ENCODE assay signal across 8 mouse cellular contexts in the genomic region with DNA sequence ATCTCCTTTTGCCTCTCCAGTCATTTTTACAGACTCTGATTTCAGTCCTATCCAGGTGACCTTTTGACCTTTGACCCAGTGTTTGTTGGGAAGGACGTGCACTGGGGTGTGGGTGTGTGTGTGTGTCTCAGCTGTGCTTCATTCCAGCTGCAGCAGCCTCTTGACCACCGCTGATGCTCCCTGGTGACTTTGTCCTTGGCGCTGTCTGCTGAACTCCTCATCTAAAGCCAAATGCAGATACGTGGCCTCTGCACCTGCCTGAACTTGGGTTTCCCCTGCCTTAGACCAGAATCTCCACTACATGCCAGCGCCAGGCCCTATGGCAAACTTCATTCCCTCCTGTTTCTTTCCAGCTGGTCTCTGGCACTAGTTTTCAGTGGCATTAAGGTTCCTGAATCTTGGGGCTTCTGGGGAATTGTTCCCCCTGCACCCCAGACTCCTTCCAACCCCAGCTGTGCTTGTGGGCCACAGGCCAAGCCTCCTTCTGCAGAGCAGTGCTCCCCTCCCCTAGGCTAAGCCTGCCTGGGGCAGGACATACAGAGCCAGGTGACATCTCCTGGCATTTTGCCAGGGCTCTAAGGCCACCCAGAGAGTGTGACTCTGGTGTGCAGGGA. TPM values are rescaled to one million over a fixed set of nuclear protein-coding genes. Genes with fewer than 3 reads are reported as not detected.
DNase-seq lines count a peak whose midpoint lies in the region; ATAC-seq and TF ChIP-seq lines count a peak whose summit lies in the region.

No protein-coding gene starts in this region.

- intact Hi-C loops in left cerebral cortex, adult 2 months (cut with DNase I): no loop called here
- intact Hi-C loops in gastrocnemius, postnatal 14 days (cut with DNase I; ENCODE audit: low total_unique reads): no loop called here

- H3K4me1 ChIP-seq in brown adipose tissue, adult 24 weeks (ENCODE audit: control insufficient read depth, insufficient read depth, insufficient read length, low read length): peaks cover 82% of the 10 kb centered on the region
- peaks cover 94% of the 10 kb centered on the region for H3K4me1 ChIP-seq in stomach, embryonic 14.5 days (ENCODE audit: control insufficient read depth, insufficient read depth, low read length)

- ATAC-seq in stomach, embryonic 14.5 days (ENCODE audit: insufficient number of reproducible peaks, insufficient read depth, low FRiP score, low read depth): no peak

- H3K36me3 ChIP-seq in stomach, embryonic 14.5 days (ENCODE audit: control insufficient read depth, insufficient read depth, low read length): peaks cover 26% of the 10 kb centered on the region

- peak overlapping the region; percentile 63 for H3K27ac ChIP-seq in left cerebral cortex, adult 2 months
- peak overlapping the region; percentile 86 for H3K27ac ChIP-seq in brown adipose tissue, adult 24 weeks (replicated peaks; ENCODE audit: low read depth, low read length)
- peak overlapping the region; percentile 55; the same call in 1 of the 2 replicates for H3K27ac ChIP-seq in stomach, embryonic 14.5 days (ENCODE audit: low read length)

- no peaks in the 10 kb centered on the region for H3K27me3 ChIP-seq in stomach, embryonic 14.5 days (ENCODE audit: control insufficient read depth, insufficient read depth, low read length)

- DNase-seq in left cerebral cortex, adult 2 months (ENCODE audit: extremely low spot score in 1 of 2, low spot score in 2 of 2): no peak
- DNase-seq in left cerebral cortex, adult 9 months (ENCODE audit: low spot score in 2 of 2): no peak
- DNase-seq in gastrocnemius, postnatal 14 days: peak; percentile 61
- peak; percentile 74 for DNase-seq in kidney, postnatal 14 days
- no peak for DNase-seq in urinary bladder, adult 18-20 months (ENCODE audit: low spot score in 2 of 2)
- no peak for DNase-seq in right cerebral cortex, postnatal 10 days (ENCODE audit: low spot score in 2 of 2)

- no peak for TF ChIP-seq CTCF in left cerebral cortex, adult 2 months (IDR thresholded peaks at IDR 0.05)

- H3K9me3 ChIP-seq in stomach, embryonic 14.5 days (ENCODE audit: control insufficient read depth, low read depth, low read length): no peaks in the 10 kb centered on the region

- H3K4me3 ChIP-seq in left cerebral cortex, adult 2 months: no peak overlapping the region
- peak overlapping the region; percentile 6; the same call in 1 of the 2 replicates for H3K4me3 ChIP-seq in brown adipose tissue, adult 24 weeks (ENCODE audit: insufficient read depth, low read depth, low read length)
- no peak overlapping the region for H3K4me3 ChIP-seq in stomach, embryonic 14.5 days (ENCODE audit: low read depth, low read length)

- no peak overlapping the region for H3K9ac ChIP-seq in stomach, embryonic 14.5 days (replicated peaks; ENCODE audit: low read depth, low read length)

- no peak overlapping the region for H3K4me2 ChIP-seq in stomach, embryonic 14.5 days (replicated peaks; ENCODE audit: low read depth, low read length)

- WGBS in stomach, embryonic 14.5 days: 35% methylated on average over 5 of the region's 5 CpGs

RNA-seq across cellular contexts. Expression of gene Lasp1, which starts 9.9 kb away (rescaled TPM):
- total RNA-seq in left cerebral cortex, adult 2 months (2021): 100 to 1,000 TPM; 174 to 191 TPM
- 56.3 and 58.1 TPM in 2 replicates for polyA plus RNA-seq in brown adipose tissue, adult 24 weeks (2012; ENCODE audit: insufficient read depth, insufficient read length, missing spikeins)
- total RNA-seq in gastrocnemius, postnatal 14 days (2021): 10 to 100 TPM; 29.9 to 39.5 TPM
- 73.2 and 82.0 TPM in 2 replicates for polyA plus RNA-seq in stomach, embryonic 14.5 days (2014; fragmentation: Nextera tagmentation; extraction: Ambion mirVana)

RNA-seq across cellular contexts. Expression of gene Rpl23, which starts 26.5 kb away (rescaled TPM):
- total RNA-seq in left cerebral cortex, adult 2 months (2021): 100 to 1,000 TPM; 326 to 327 TPM
- 268 and 348 TPM in 2 replicates for polyA plus RNA-seq in brown adipose tissue, adult 24 weeks (2012; ENCODE audit: insufficient read depth, insufficient read length, missing spikeins)
- 100 to 1,000 TPM; 607 to 676 TPM for total RNA-seq in gastrocnemius, postnatal 14 days (2021)
- 774 and 780 TPM in 2 replicates for polyA plus RNA-seq in stomach, embryonic 14.5 days (2014; fragmentation: Nextera tagmentation; extraction: Ambion mirVana)

RNA-seq across cellular contexts. Expression of gene B230217C12Rik, which starts 31.9 kb away (rescaled TPM):
- total RNA-seq in left cerebral cortex, adult 2 months (2021): 10 to 100 TPM; 77.6 to 78.9 TPM
- 0.59 and 2.0 TPM in 2 replicates for polyA plus RNA-seq in brown adipose tissue, adult 24 weeks (2012; ENCODE audit: insufficient read depth, insufficient read length, missing spikeins)
- total RNA-seq in gastrocnemius, postnatal 14 days (2021): 1 to 10 TPM in 1 of 2 experiments, under 1 TPM in 1; 0.84 to 1.5 TPM
- polyA plus RNA-seq in stomach, embryonic 14.5 days (2014; fragmentation: Nextera tagmentation; extraction: Ambion mirVana): 6.4 and 8.3 TPM in 2 replicates

RNA-seq across cellular contexts. Expression of gene 1700001P01Rik, which starts 33.0 kb away (rescaled TPM):
- 1 to 10 TPM in 1 of 2 experiments, not detected in 1; 1.0 TPM for total RNA-seq in left cerebral cortex, adult 2 months (2021)
- polyA plus RNA-seq in brown adipose tissue, adult 24 weeks (2012; ENCODE audit: insufficient read depth, insufficient read length, missing spikeins): not detected in 2 replicates
- total RNA-seq in gastrocnemius, postnatal 14 days (2021): not detected
- 0.43 and 0.59 TPM in 2 replicates for polyA plus RNA-seq in stomach, embryonic 14.5 days (2014; fragmentation: Nextera tagmentation; extraction: Ambion mirVana)

RNA-seq across cellular contexts. Expression of gene Cwc25, which starts 42.4 kb away (rescaled TPM):
- 10 to 100 TPM; 19.5 to 21.3 TPM for total RNA-seq in left cerebral cortex, adult 2 months (2021)
- polyA plus RNA-seq in brown adipose tissue, adult 24 weeks (2012; ENCODE audit: insufficient read depth, insufficient read length, missing spikeins): 5.8 and 7.1 TPM in 2 replicates
- 1 to 10 TPM; 6.0 to 6.7 TPM for total RNA-seq in gastrocnemius, postnatal 14 days (2021)
- polyA plus RNA-seq in stomach, embryonic 14.5 days (2014; fragmentation: Nextera tagmentation; extraction: Ambion mirVana): 14.2 and 16.8 TPM in 2 replicates

Comparison
In these comparisons a context has a peak if more than half of its experiments do, and no peak if none do; other contexts are left out.
1. DNase-seq: peak in gastrocnemius, postnatal 14 days (single experiment) and kidney, postnatal 14 days (single experiment); none in left cerebral cortex, adult 2 months (0 of 2), left cerebral cortex, adult 9 months (0 of 2), urinary bladder, adult 18-20 months (0 of 2) and right cerebral cortex, postnatal 10 days (0 of 2).
2. RNA of gene Lasp1, which starts 9.9 kb away (total RNA-seq): 174 to 191 TPM in left cerebral cortex, adult 2 months; 29.9 to 39.5 TPM in gastrocnemius, postnatal 14 days; every median in the first group is over 4 times any median in the second.
3. RNA of gene B230217C12Rik, which starts 31.9 kb away (total RNA-seq): 77.6 to 78.9 TPM in left cerebral cortex, adult 2 months; 0.84 to 1.5 TPM in gastrocnemius, postnatal 14 days; every median in the first group is over 10 times any median in the second.
4. Peak in every context shown above with its lines, with median percentiles within 50 percentile points of each other: H3K27ac ChIP-seq.